Mouse (Mus musculus) heart, postnatal 14 days (tissue): ENCODE data around the gene B230217C12Rik. TPM values are rescaled to one million over a fixed set of nuclear protein-coding genes. Genes with fewer than 3 reads are reported as not detected.
"Not testable (repeated sequence)": the region's sequence is repeated elsewhere in the genome, so short reads cannot be mapped to it uniquely, and the experiment has no call there.

Experiments used
- DNase-seq, 2 experiments: peaks; one replicate each; pipeline ENCODE4 v3.0.0; 2021 to 2022
- intact Hi-C: fragments of 180-260 bp; cut with DNase I; formaldehyde crosslinking; loops from one replicate; pipeline ENCODE4 v1.15.1; 2025
- total RNA-seq, 2 experiments: library from RNA; stranded (reverse); gene quantifications; 2 replicates each; pipeline ENCODE4 v1.2.3; 2021

Gene B230217C12Rik
- total RNA-seq, 2 experiments from 2014 or later, result 0.95 to 1.1 TPM

GRCm38 (mm10) chr11:97840991-97841661 is 546 bp downstream of the B230217C12Rik start:
- intact Hi-C loops, result loop anchor here (2.0 to 5.0 kb wide), 2 partner anchors 36 to 40 kb away; no protein-coding TSS in a partner anchor
- DNase-seq, result peak; percentile 64 to 67

DNA sequence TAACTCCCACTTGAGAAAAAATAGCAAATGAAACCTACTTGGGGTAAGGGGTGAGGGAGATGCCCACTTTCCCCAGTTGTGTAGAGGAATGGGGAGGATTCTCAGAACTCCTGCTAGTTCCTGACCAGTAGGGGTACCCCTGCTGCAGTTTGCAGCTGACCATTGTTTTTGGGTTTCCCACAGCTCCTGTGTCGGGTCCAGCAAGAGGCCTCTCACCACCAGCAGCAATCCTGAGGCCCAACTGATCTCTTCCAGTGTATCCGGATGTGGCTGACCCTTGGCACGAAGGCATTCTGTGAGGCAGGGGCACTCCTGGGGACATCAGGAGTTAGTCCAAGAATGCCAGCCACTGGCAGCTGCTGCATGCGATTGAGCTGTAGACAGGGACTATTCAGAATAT is 1.4 kb downstream of the B230217C12Rik start:
- no peak for DNase-seq
- intact Hi-C loops, result loop anchor here (5.0 kb wide), 1 partner anchor 35 kb away; no protein-coding TSS in a partner anchor

GRCm38 (mm10) chr11:97850367-97850766 is 9.8 kb downstream of the B230217C12Rik start:
- no peak for DNase-seq
- intact Hi-C loops, result no loop called here

DNA sequence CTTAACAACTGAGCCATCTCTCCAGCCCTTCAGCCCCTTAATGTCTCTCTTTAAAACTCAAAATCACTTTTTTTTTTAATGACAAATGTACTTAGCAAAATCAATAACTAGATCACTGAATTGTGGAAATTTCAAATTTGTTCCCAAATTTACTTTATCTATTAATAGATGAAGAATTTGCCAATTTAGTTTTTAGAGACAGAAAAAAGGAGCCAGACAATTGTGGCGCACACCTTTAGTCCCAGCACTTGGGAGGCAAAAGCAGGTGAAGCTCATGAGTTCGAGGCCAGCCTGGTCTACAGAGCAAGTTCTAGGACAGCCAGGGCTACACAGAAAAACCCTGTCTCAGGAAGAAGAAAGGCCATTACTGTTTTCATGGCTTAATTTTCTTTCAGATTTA is 11.0 kb downstream of the B230217C12Rik start:
- intact Hi-C loops, result no loop called here
- DNase-seq, result no peak

DNA sequence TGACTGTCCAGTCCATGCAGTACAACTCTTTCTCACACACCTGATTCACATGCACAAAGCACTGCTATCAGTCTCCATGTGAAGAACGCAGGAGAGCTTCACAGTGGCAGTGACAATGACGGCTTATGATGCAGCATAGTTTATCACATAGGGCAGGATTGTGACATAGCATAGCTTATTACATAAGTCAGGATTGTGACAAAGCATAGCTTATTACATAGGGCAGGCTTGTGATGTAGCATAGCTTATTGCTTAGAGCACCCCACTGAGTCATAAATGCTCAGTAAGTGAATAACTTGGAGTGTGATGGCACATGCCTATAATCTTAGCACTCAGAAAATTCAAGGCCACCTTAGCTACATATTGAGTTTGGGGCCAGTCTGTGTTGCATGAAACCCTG is 14.9 kb downstream of the B230217C12Rik start:
- intact Hi-C loops, result no loop called here
- no peak for DNase-seq

DNA sequence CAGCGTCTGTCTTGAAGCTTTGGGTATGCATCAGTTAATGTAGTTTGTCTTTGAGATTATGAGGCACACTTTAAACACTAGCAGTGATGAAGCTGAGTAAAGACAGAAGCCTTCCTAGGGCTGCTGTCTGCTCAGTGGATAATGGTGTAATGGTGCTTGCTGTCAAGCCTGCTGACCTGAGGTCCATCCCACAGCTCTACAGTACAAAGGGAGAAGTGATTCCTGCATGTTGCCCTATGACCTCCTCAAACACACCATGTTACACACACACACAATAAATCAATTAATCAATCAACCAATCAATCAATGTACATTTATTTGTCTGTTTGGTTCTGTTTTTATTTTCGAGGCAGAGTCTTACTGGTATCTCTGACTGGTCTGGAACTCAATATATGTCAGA is 21.6 kb downstream of the B230217C12Rik start:
- no peak for DNase-seq
- intact Hi-C loops, result no loop called here

DNA sequence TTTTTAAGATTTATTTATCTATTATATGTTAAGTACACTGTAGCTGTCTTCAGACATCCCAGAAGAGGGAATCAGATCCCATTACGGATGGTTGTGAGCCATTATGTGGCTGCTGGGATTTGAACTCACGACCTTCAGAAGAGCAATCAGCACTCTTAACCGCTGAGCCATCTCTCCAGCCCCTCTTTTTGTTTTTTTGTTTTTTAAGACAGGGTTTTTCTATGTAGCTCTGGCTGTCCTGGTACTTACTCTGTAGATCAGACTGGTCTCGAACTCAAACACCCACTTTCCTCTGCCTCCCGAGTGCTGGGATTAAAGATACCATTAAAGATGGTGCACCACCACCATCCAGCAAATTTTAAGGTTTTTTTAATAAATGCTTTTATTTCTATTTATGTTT is 24.8 kb downstream of the B230217C12Rik start:
- intact Hi-C loops, result no loop called here
- DNase-seq, result no peak

DNA sequence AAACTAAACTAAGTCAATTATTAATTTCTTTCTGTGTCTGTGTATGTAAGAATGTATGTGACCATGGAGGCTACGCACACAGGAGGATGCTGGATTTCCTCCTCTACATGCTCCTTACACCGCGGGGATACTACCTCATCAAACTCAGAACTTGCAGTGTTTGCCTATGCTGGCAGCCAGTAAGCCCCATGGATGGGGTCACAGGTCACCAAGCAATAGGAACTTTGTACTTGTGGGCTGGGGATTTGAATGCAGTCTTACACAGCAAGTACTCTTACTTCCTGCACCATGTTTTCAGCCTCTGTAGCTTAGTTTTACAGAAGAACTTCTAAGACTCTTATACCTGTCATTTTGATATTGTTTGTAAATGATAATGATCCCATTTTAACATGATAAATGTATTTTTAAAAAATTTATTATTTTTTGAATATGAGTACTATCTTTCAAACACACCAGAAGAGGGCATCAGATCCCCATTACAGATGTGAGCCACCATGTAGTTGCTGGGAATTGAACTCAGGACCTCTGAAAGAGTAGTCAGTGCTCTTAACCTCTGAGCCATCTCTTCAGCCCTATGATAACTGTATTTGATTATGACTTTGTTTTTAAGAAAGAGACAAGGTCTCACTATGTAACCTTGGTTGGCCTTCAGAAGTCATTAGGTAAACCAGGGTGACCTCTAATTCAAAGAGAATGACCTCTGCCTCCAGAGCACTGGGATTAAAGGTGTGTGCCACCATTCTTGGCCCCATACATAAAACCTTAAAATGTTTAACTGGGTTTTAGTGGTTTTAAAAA is 25.7 kb downstream of the B230217C12Rik start:
- intact Hi-C loops, result no loop called here

GRCm38 (mm10) chr11:97867591-97867990 is 27.0 kb downstream of the B230217C12Rik start:
- intact Hi-C loops, result no loop called here
- no peak for DNase-seq

More for the DNA sequence above, 25.7 kb downstream of the B230217C12Rik start:
- DNase-seq, result no peak

DNA sequence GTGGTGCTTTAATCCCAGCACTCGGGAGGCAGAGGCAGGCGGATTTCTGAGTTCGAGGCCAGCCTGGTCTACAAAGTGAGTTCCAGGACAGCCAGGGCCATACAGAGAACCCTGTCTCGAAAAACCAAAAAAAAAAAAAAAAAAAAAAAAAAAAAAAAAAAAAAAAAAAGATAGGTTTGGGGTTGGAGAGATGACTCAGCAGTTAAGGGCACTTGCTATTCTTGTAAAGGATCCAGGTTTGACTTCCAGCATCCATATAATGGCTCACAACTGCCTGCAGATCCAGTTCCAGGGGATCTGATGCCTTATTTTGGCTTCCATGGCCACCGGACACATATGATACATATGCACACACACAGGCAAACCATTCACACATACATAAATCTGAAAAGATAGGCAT is 31.8 kb downstream of the B230217C12Rik start:
- intact Hi-C loops, DNase-seq: not testable (repeated sequence)

GRCm38 (mm10) chr11:97874396-97874795 is 33.8 kb downstream of the B230217C12Rik start:
- intact Hi-C loops, result no loop called here
- DNase-seq, result no peak

GRCm38 (mm10) chr11:97877341-97877740 is 36.8 kb downstream of the B230217C12Rik start:
- intact Hi-C loops, result loop anchor here (5.0 kb wide), 1 partner anchor 35 kb away; the partner anchor contains the start of gene B230217C12Rik
- no peak for DNase-seq

GRCm38 (mm10) chr11:97880362-97880761 is 39.8 kb downstream of the B230217C12Rik start:
- DNase-seq, result no peak
- intact Hi-C loops, result no loop called here

GRCm38 (mm10) chr11:97883542-97883917 is 43.0 kb downstream of the B230217C12Rik start:
- peak; percentile 72 to 74 for DNase-seq
- intact Hi-C loops, result loop anchor here (1.0 kb wide), 1 partner anchor 90 kb away; no protein-coding TSS in a partner anchor

DNA sequence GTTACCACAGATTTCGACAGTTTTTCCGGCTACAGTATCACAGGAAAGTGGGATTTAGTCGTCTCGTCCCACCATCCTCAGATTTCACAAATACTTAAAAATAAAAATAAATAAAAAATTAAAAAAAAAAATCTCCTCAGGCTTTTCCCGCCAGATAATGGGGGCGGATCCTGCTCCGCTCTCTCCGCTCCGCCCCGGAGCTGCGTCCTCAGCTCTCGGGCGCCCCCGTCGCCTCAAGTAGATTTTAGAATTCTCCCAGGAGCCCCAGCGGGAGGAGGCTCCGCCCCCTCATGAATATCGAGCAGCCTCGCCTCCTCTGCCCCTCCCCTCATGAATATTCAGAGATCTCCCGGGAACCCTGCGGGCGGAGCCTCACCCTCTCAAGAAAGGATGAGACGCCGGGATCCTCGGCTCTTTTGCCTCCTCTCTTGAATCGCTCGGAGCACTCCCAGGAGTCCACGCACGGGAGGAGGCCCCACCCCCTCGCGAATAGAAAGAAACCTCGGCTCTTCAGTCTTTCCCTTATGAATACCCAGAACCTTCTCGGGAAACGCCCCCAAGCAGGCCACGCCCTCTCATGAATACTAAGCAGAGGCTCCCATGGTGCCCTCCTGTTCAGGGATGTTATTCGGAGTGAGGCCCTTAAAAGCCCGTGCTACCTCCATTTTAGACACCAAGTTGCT is 43.5 kb downstream of the B230217C12Rik start, which contains the start of gene Fbxo47:
TSS of gene Fbxo47 (minus strand) at position 237 of the 683 bp plus-strand sequence.
- intact Hi-C loops, result loop anchor here (1.0 kb wide), 1 partner anchor 91 kb away; no protein-coding TSS in a partner anchor

DNA sequence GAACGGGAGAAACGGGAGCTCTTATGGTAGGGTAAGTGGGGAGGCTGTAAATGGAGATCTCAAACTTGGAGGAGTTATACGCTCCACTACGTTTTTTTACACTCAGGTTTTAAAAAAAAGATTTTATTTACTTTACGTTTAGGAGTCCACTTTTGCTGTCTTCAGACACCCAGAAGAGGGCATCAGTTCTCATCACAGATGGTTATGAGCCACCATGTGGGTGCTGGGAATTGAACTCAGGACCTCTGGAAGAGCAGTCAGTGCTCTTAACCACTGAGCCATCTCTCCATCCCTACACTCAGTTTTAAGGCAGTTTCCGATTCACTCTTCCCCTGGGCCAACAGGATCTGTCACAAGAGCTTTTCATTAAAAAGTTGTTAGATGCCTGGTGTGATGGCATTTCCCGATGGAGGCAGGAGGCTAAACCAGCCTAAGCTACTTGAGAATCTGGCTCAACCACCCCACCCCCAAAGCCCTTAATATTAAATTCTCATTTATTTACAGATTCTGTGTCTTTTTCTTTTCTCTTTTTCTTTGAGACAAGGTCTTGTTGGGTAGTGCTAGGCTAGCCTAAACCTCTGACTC is 44.1 kb downstream of the B230217C12Rik start:
- DNase-seq, result no peak
- intact Hi-C loops, result no loop called here

More for the DNA sequence above, 43.5 kb downstream of the B230217C12Rik start, which contains the start of gene Fbxo47:
- peak; percentile 96 to 97 for DNase-seq

GRCm38 (mm10) chr11:97885296-97885915 is 44.8 kb downstream of the B230217C12Rik start:
- intact Hi-C loops, result no loop called here
- DNase-seq, result no peak

DNA sequence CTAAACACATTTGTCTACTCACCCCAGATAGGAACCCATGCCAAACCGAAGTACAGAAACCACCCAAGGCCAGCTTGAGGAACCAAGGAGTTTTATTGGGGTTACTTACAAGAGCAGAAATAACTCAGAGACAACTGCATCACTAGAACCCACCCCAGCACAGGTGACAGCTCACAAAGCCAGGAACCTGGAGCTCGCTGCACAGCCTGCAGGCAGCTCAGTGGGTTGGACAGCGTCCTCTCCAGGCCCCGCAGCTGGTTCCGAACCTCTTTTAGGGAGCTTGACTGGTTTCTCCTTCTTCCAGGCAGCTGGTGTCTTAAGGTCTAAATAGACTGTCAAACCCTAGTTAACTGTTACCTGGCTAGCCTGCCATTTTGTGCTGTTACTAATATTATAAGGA is 51.2 kb downstream of the B230217C12Rik start:
- intact Hi-C loops, result no loop called here
- no peak for DNase-seq
